11 mouse cellular contexts compared by ENCODE assay signal in genomic region chr17:30727788-30728187, GRCm38 (mm10).
DNase-seq lines count a peak whose midpoint lies in the region; ATAC-seq and TF ChIP-seq lines count a peak whose summit lies in the region.
"Had no signal": no experiment of that assay in that cellular context is flagged by ENCODE, and none has a peak within 500 bp of the region (broad histone marks: within the 10 kb centered on the region; RNA-seq: fewer than 3 reads in every experiment).

No protein-coding gene starts in this region.

- no peak for TF ChIP-seq EP300 in heart, postnatal 0 days (IDR thresholded peaks at IDR 0.05; ENCODE audit: low read depth)
- TF ChIP-seq EP300 in lung, postnatal 0 days (IDR thresholded peaks at IDR 0.05): no peak

- no peaks in the 10 kb centered on the region for H3K36me3 ChIP-seq in heart, postnatal 0 days (replicated peaks; ENCODE audit: control insufficient read depth, insufficient read depth, low read length)
- no peaks in the 10 kb centered on the region for H3K36me3 ChIP-seq in lung, postnatal 0 days (ENCODE audit: insufficient read depth, low read length)
- peaks cover 63% of the 10 kb centered on the region for H3K36me3 ChIP-seq in G1E (replicated peaks)
- H3K36me3 ChIP-seq: heart, embryonic 10.5 days; limb, embryonic 12.5 days had no signal

- no peaks in the 10 kb centered on the region for H3K27me3 ChIP-seq in heart, postnatal 0 days (ENCODE audit: control insufficient read depth, insufficient read depth, low read length)
- H3K27me3 ChIP-seq in lung, postnatal 0 days (replicated peaks; ENCODE audit: insufficient read depth, low read length): no peaks in the 10 kb centered on the region
- H3K27me3 ChIP-seq in G1E (ENCODE audit: insufficient read depth, low read length): no peaks in the 10 kb centered on the region
- H3K27me3 ChIP-seq: limb, embryonic 12.5 days had no signal

- H3K4me2 ChIP-seq in heart, postnatal 0 days (ENCODE audit: low read depth, low read length): no peak overlapping the region
- H3K4me2 ChIP-seq in lung, postnatal 0 days (replicated peaks; ENCODE audit: low read depth, low read length): no peak overlapping the region
- H3K4me2 ChIP-seq: limb, embryonic 12.5 days had no signal

- DNase-seq in heart, postnatal 0 days (ENCODE audit: low spot score): no peak
- DNase-seq in heart, postnatal 4 days: no peak
- DNase-seq in lung, postnatal 0 days (ENCODE audit: low spot score): no peak
- DNase-seq in lung, adult 18-20 months: no peak
- DNase-seq in G1E (ENCODE audit: low spot score): no peak
- DNase-seq in naive thymus-derived CD4-positive, alpha-beta T cell, adult 2 months (ENCODE audit: low read depth): peak; percentile 21
- no peak for DNase-seq in retina, embryonic 14.5 days (ENCODE audit: low spot score)
- DNase-seq in layer of hippocampus, adult 9-11 months: no peak

- 58% methylated on average over 4 of the region's 4 CpGs for WGBS in heart, postnatal 0 days
- WGBS in lung, postnatal 0 days: 61% methylated on average over 4 of the region's 4 CpGs

- no peak for ATAC-seq in heart, postnatal 0 days (ENCODE audit: insufficient read depth, low read depth)
- no peak for ATAC-seq in lung, postnatal 0 days
- no peak for ATAC-seq in G1E (ENCODE audit: extremely low read depth, insufficient number of reproducible peaks, low FRiP score, poor library complexity, severe bottlenecking)

- no peak overlapping the region for H3K4me3 ChIP-seq in heart, postnatal 0 days (ENCODE audit: low read depth, low read length)
- H3K4me3 ChIP-seq in lung, postnatal 0 days (ENCODE audit: low read depth, low read length): no peak overlapping the region
- no peak overlapping the region for H3K4me3 ChIP-seq in G1E (ENCODE audit: low read depth, low read length)
- H3K4me3 ChIP-seq: heart, embryonic 10.5 days; limb, embryonic 12.5 days had no signal

- peak; percentile 15; the same call in 1 of the 2 replicates for TF ChIP-seq CTCF in heart, postnatal 0 days (IDR thresholded peaks at IDR 0.05; ENCODE audit: low read depth)
- TF ChIP-seq CTCF in lung, postnatal 0 days (IDR thresholded peaks at IDR 0.05): peak; percentile 47
- TF ChIP-seq CTCF in G1E (IDR thresholded peaks at IDR 0.05; ENCODE audit: low read depth, low read length): peak; percentile 84

- no peak overlapping the region for H3K27ac ChIP-seq in heart, postnatal 0 days (ENCODE audit: low read depth)
- no peak overlapping the region for H3K27ac ChIP-seq in lung, postnatal 0 days (ENCODE audit: low read length)
- H3K27ac ChIP-seq: heart, embryonic 10.5 days; limb, embryonic 12.5 days; macrophage had no signal

- no peak overlapping the region for H3K9ac ChIP-seq in heart, postnatal 0 days (replicated peaks; ENCODE audit: low read depth, low read length)
- H3K9ac ChIP-seq in lung, postnatal 0 days (replicated peaks; ENCODE audit: low read depth): no peak overlapping the region
- H3K9ac ChIP-seq: limb, embryonic 12.5 days had no signal

- H3K9me3 ChIP-seq in heart, postnatal 0 days (replicated peaks; ENCODE audit: control insufficient read depth, low read length): no peaks in the 10 kb centered on the region
- H3K9me3 ChIP-seq in lung, postnatal 0 days (ENCODE audit: low read length): no peaks in the 10 kb centered on the region
- peaks cover 18% of the 10 kb centered on the region for H3K9me3 ChIP-seq in G1E (replicated peaks)
- H3K9me3 ChIP-seq: heart, embryonic 10.5 days; limb, embryonic 12.5 days had no signal

- no peaks in the 10 kb centered on the region for H3K4me1 ChIP-seq in heart, postnatal 0 days (ENCODE audit: control insufficient read depth, insufficient read depth)
- H3K4me1 ChIP-seq in lung, postnatal 0 days (ENCODE audit: insufficient read depth, low read depth, low read length): no peaks in the 10 kb centered on the region
- H3K4me1 ChIP-seq in G1E (ENCODE audit: insufficient read depth, low read depth, low read length): no peaks in the 10 kb centered on the region
- H3K4me1 ChIP-seq: heart, embryonic 10.5 days; limb, embryonic 12.5 days had no signal

Comparison
In these comparisons a context has a peak if more than half of its experiments do, and no peak if none do; other contexts are left out.
1. CTCF ChIP-seq: peak in every context shown above with its lines; median percentile 84 in G1E; 47 in lung, postnatal 0 days; 15 in heart, postnatal 0 days.